Mouse (Mus musculus): ENCODE data around the gene Rhbdd3.

- TF ChIP-seq CTCF (IDR thresholded peaks at IDR 0.05; ENCODE audit: insufficient read depth, low read length) (no peak), POLR2A (IDR thresholded peaks at IDR 0.05; ENCODE audit: borderline replicate concordance, extremely low read depth, low read depth, low read length) (no peak)
These were observed 56.5 kb downstream of the Rhbdd3 start for GRCm38 (mm10) chr11:5154961-5155805.

Measured in lung, adult 2 months (tissue).